Mouse (Mus musculus): ENCODE results near the gene Olfr1442. TPM values are rescaled to one million over a fixed set of nuclear protein-coding genes. Genes with fewer than 3 reads are reported as not detected.
"Not testable (repeated sequence)": the region's sequence is repeated elsewhere in the genome, so short reads cannot be mapped to it uniquely, and the experiment has no call there.

The Olfr1442 gene
- polyA plus RNA-seq, 1 experiment from 2014 or later, result not detected

DNA sequence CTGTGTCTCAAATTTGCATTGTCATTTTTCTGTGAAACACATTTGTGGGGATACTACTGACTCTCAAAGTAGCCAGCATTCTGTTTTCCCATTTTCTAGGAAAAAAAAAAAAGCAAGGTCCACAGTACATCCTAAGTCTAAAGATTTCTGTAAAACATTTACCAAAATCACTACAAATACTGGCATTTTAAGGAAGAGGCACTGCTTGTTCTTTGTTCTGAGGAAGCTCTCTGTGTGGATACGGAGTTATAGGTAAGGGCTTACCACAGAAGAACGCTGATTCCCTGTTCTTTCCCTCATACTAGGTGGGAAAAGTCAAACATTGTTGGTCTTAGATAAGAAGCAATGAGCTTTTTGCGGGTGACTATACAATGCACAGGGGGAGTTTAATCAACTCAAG, 25.4 kb downstream of the Olfr1442 start, which contains the start of gene Keg1:
Gene Keg1 (plus strand): TSS at position 197 of the 400 bp plus-strand sequence.
- no peaks in the 10 kb centered on the region for H3K27me3 ChIP-seq
- no peaks in the 10 kb centered on the region for H3K9me3 ChIP-seq
- H3K9ac ChIP-seq, result no peak within 1 kb of the TSS
- WGBS, result 83% methylated on average over 3 of the region's 3 CpGs
- no peak for ATAC-seq (ENCODE audit: insufficient number of reproducible peaks, low FRiP score, low TSS enrichment, low read depth)
- H3K4me2 ChIP-seq, result no peak within 1 kb of the TSS
- no peak within 1 kb of the TSS for H3K27ac ChIP-seq
- no peaks in the 10 kb centered on the region for H3K4me1 ChIP-seq
- H3K4me3 ChIP-seq, result no peak within 1 kb of the TSS
- H3K36me3 ChIP-seq, result no peaks in the 10 kb centered on the region

DNA sequence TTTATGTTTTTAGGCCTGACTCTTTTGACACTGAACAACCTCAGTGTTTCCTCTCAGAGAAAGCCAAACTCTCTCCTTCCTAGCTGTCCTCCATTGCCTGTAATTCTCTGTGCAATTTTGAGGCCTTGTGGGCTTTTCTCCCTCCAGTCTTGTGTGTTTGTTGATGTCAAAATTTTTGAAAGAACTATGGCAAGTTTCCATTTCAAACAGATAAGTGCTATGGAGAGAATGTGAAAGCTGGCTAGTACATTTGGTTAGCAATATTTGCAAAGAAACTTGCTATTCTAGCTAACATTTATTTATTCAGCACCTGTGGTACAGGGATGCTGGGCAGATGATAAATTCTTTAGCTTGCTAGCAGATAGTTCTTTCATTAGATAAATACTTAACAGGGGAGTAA, 26.0 kb downstream of the Olfr1442 start:
- no peak overlapping the region for H3K4me3 ChIP-seq
- no peak for ATAC-seq (ENCODE audit: insufficient number of reproducible peaks, low FRiP score, low TSS enrichment, low read depth)
- H3K4me2 ChIP-seq, result no peak overlapping the region
- H3K36me3 ChIP-seq, result no peaks in the 10 kb centered on the region
- H3K9me3 ChIP-seq, result no peaks in the 10 kb centered on the region
- H3K4me1 ChIP-seq, result no peaks in the 10 kb centered on the region
- H3K27ac ChIP-seq, result no peak overlapping the region
- H3K27me3 ChIP-seq, result no peaks in the 10 kb centered on the region
- no peak overlapping the region for H3K9ac ChIP-seq

DNA sequence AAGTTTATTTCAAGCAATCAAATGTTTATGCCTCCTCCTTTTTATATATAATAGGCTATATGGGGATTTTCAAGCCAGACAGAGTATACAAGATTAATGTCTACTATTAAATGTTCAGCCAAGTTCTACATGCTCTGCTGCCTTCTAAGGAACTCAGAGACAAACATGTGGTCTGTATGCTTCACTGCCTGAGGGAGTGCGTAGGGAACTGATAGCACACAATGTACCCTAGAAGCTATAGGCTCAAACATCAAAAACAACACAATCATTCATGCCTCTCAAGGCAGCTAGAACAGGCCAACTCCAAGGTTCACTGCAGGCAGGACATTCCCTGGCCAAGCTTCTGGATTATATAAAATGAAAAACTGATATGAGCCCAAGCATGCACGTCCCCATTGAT, 38.2 kb downstream of the Olfr1442 start:
- no peak overlapping the region for H3K9ac ChIP-seq
- H3K27me3 ChIP-seq, result no peaks in the 10 kb centered on the region
- ATAC-seq (ENCODE audit: insufficient number of reproducible peaks, low FRiP score, low TSS enrichment, low read depth), result no peak
- no peak overlapping the region for H3K27ac ChIP-seq
- WGBS, result 76% methylated on average over 2 of the region's 2 CpGs
- H3K36me3 ChIP-seq, result no peaks in the 10 kb centered on the region
- no peak overlapping the region for H3K4me2 ChIP-seq
- H3K4me3 ChIP-seq, result no peak overlapping the region
- no peaks in the 10 kb centered on the region for H3K4me1 ChIP-seq
- no peaks in the 10 kb centered on the region for H3K9me3 ChIP-seq

DNA sequence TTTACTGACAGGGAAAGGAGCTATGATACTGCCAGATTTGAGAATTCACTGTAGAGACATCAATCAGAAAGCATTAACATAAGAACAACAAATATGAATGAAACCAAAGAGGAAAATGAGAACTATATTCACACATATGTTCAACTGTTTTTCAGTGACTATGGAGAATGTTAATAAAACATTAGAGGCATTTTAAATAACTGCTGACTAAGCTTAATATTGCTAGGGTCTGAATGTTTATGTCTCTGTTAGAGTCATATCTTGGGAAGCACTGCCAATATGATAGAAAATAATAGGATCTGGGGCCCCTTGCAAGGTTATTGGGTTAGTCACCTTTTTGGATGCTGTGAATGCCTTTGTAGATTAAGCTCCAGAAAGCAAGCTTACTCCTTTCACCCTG, 38.7 kb downstream of the Olfr1442 start:
- Histone ChIP-seq H3K9me3 (no peaks in the 10 kb centered on the region), H3K4me3 (no peak overlapping the region), H3K36me3 (no peaks in the 10 kb centered on the region), H3K4me2 (no peak overlapping the region), H3K4me1 (no peaks in the 10 kb centered on the region), H3K27ac (no peak overlapping the region), H3K27me3 (no peaks in the 10 kb centered on the region), H3K9ac (no peak overlapping the region)
- no peak for ATAC-seq (ENCODE audit: insufficient number of reproducible peaks, low FRiP score, low TSS enrichment, low read depth)

DNA sequence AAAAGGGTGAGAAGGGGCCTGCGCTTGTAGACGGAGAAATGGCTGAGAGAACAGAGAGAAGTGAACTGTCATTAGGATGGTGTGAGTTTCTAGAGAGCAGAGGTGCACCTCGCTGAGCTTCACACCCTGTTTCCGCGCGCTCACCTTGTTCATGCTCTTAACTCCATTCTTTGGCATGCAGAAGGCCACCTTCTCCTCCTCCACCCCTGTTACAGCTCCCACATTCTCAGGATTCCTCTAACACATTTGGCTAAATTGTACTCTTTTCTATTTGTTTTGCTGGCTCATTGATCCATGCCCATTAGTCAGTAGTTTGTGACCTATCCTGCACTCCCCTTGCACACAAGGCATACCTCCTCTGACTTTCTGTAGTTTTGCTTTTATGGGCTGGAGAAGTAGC, 49.0 kb downstream of the Olfr1442 start:
- no peak overlapping the region for H3K9ac ChIP-seq
- no peaks in the 10 kb centered on the region for H3K9me3 ChIP-seq
- no peaks in the 10 kb centered on the region for H3K36me3 ChIP-seq
- no peak overlapping the region for H3K4me2 ChIP-seq
- H3K4me3 ChIP-seq, result no peak overlapping the region
- WGBS, result 82% methylated on average over 6 of the region's 6 CpGs
- no peak for ATAC-seq (ENCODE audit: insufficient number of reproducible peaks, low FRiP score, low TSS enrichment, low read depth)
- no peak overlapping the region for H3K27ac ChIP-seq
- H3K4me1 ChIP-seq, result no peaks in the 10 kb centered on the region
- H3K27me3 ChIP-seq, result no peaks in the 10 kb centered on the region

DNA sequence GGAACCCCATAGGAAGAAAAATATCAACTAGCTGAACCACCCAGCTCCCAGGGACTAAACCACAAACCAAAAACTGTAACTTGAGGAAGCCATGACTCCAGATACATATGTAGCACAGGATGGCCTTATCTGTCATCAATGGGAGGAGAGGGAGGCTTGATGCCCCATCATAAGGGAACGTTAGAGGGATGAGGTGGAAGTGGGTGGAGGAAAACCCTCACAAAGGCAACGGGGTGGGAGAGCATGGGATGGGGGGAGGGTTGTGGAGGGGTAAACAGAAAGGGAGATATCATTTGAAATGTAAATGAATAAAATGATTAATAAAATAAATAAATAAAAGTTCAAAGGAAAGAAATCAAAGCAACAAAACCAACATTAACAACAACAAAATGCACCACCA, 50.2 kb downstream of the Olfr1442 start:
- H3K27me3 ChIP-seq, result no peaks in the 10 kb centered on the region
- no peak for ATAC-seq (ENCODE audit: insufficient number of reproducible peaks, low FRiP score, low TSS enrichment, low read depth)
- H3K9ac ChIP-seq, result no peak overlapping the region
- no peaks in the 10 kb centered on the region for H3K9me3 ChIP-seq
- H3K36me3 ChIP-seq, result no peaks in the 10 kb centered on the region
- no peak overlapping the region for H3K27ac ChIP-seq
- H3K4me2 ChIP-seq, result no peak overlapping the region
- H3K4me1 ChIP-seq, result no peaks in the 10 kb centered on the region
- H3K4me3 ChIP-seq, result no peak overlapping the region
- 58% methylated on average over 2 of the region's 2 CpGs for WGBS

DNA sequence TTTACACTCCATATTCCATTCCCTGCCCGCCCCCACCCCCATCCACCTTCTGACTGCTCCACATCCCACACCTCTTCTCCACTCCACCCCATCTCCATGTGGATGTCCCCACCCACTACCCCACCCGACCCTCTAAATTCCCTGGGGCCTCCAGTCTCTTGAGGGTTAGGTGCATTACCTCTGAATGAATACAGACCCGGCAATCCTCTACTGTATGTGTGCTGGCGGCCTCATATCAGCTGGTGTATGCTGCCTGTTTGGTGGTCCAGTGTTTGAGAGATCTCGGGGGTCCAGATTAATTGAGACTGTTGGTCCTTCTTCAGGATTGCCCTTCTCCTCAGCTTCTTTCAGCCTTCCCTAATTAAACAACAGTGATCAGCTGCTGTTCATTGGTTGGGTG, 50.7 kb downstream of the Olfr1442 start:
- WGBS, result 85% methylated on average over 5 of the region's 5 CpGs

DNA sequence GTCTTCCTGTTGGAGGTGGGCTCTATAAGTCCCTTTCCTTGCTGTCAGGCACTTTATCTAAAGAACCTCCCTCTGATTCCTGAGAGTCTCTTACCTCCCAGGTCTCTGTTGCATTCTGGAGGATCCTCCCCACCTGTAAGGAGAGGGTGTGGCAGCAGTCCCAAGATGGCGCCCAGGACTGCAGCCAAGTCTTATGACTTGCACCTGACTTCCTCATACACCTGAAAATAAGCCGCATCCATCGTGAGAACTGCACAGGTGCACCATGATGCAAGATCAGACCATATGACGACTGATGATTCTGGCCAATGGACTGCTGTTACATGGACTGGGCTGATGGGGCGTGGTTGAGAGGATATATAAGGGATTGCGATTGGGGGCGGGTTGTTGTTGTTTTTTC, 51.4 kb downstream of the Olfr1442 start:
- H3K27me3 ChIP-seq; ATAC-seq (ENCODE audit: insufficient number of reproducible peaks, low FRiP score, low TSS enrichment, low read depth); H3K4me3 ChIP-seq; H3K4me1 ChIP-seq; H3K9ac ChIP-seq; H3K36me3 ChIP-seq; H3K4me2 ChIP-seq; H3K27ac ChIP-seq; H3K9me3 ChIP-seq: not testable (repeated sequence)
- WGBS, result 93% methylated on average over 7 of the region's 7 CpGs

More for the DNA sequence above, 50.7 kb downstream of the Olfr1442 start:
- H3K9me3 ChIP-seq; H3K9ac ChIP-seq; ATAC-seq (ENCODE audit: insufficient number of reproducible peaks, low FRiP score, low TSS enrichment, low read depth); H3K4me3 ChIP-seq; H3K27ac ChIP-seq; H3K27me3 ChIP-seq; H3K36me3 ChIP-seq; H3K4me1 ChIP-seq; H3K4me2 ChIP-seq: not testable (repeated sequence)

DNA sequence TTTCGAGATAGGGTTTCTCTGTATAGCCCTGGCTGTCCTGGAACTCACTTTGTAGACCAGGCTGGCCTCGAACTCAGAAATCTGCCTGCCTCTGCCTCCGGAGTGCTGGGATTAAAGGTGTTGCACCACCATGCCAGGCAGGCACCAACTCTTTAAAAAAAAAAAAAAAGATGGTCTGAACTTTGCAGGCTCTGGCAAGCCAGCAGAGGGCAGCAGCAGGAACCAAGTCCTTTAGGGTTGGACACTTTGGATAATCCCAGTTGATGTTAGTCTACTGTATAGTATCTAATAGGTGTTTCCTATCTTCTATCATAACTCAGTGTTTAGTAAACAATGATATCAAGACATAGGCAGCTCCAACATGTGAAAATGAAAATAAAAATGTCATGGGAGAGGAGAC, 52.1 kb downstream of the Olfr1442 start:
- Histone ChIP-seq H3K4me3 (no peak overlapping the region), H3K4me2 (no peak overlapping the region), H3K9me3 (no peaks in the 10 kb centered on the region), H3K27me3 (no peaks in the 10 kb centered on the region), H3K9ac (no peak overlapping the region), H3K27ac (no peak overlapping the region), H3K4me1 (no peaks in the 10 kb centered on the region), H3K36me3 (no peaks in the 10 kb centered on the region)
- ATAC-seq (ENCODE audit: insufficient number of reproducible peaks, low FRiP score, low TSS enrichment, low read depth), result no peak
- 77% methylated on average over 3 of the region's 3 CpGs for WGBS

DNA sequence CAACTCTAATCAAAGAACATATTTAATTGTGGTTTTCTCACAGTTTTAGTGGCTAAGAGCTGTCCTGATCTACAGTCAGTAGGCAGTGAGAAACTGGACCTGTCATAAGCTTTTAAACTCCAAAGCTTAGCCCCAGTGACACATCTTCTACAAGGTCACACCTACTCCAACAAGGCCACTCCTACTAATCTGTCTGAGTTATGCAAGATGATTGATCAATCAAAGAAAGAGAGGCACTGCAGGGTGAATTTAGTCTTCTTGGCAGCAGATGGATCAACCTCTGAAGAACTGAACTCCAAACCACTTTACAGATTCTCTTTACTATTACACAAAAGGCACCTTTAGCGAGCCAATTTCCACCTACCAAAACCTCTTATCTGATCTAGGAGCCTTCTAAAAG, 55.6 kb downstream of the Olfr1442 start:
- Histone ChIP-seq H3K36me3 (no peaks in the 10 kb centered on the region), H3K4me2 (no peak overlapping the region), H3K4me1 (no peaks in the 10 kb centered on the region), H3K9me3 (no peaks in the 10 kb centered on the region), H3K27ac (no peak overlapping the region), H3K9ac (no peak overlapping the region), H3K4me3 (no peak overlapping the region), H3K27me3 (no peaks in the 10 kb centered on the region)
- 70% methylated on average over 1 of the region's 1 CpGs for WGBS
- no peak for ATAC-seq (ENCODE audit: insufficient number of reproducible peaks, low FRiP score, low TSS enrichment, low read depth)

Other genes with a start within 250 kb of the Olfr1442 start
- gene Pfpl, start 242.5 kb upstream of the Olfr1442 start, polyA plus RNA-seq (2015; fragmentation: Nextera tagmentation; extraction: Ambion mirVana), result not detected in 2 replicates
- gene Mpeg1, start 209.7 kb upstream of the Olfr1442 start, polyA plus RNA-seq (2015; fragmentation: Nextera tagmentation; extraction: Ambion mirVana), result 0.47 and 0.54 TPM in 2 replicates
- 7.7 and 8.0 TPM in 2 replicates for gene Dtx4, start 169.0 kb upstream of the Olfr1442 start, polyA plus RNA-seq (2015; fragmentation: Nextera tagmentation; extraction: Ambion mirVana)
- 24.0 and 25.5 TPM in 2 replicates for gene Fam111a, start 124.7 kb upstream of the Olfr1442 start, polyA plus RNA-seq (2015; fragmentation: Nextera tagmentation; extraction: Ambion mirVana)
- 0.10 TPM in 1 of 2 replicates, not detected in the other for gene Gm4952, start 70.5 kb upstream of the Olfr1442 start, polyA plus RNA-seq (2015; fragmentation: Nextera tagmentation; extraction: Ambion mirVana)
- not detected in 2 replicates for gene Glyat, start 37.1 kb upstream of the Olfr1442 start, polyA plus RNA-seq (2015; fragmentation: Nextera tagmentation; extraction: Ambion mirVana)
- gene Olfr1443, start 7.7 kb downstream of the Olfr1442 start, polyA plus RNA-seq (2015; fragmentation: Nextera tagmentation; extraction: Ambion mirVana), result not detected in 2 replicates
- gene Keg1, start 25.3 kb downstream of the Olfr1442 start, polyA plus RNA-seq (2015; fragmentation: Nextera tagmentation; extraction: Ambion mirVana), result not detected in 2 replicates
- 0.48 and 0.87 TPM in 2 replicates for gene Cntf, start 95.2 kb downstream of the Olfr1442 start, polyA plus RNA-seq (2015; fragmentation: Nextera tagmentation; extraction: Ambion mirVana)
- gene Zfp91, start 125.7 kb downstream of the Olfr1442 start, polyA plus RNA-seq (2015; fragmentation: Nextera tagmentation; extraction: Ambion mirVana), result 11.2 and 13.8 TPM in 2 replicates
- gene Lpxn, start 125.8 kb downstream of the Olfr1442 start, polyA plus RNA-seq (2015; fragmentation: Nextera tagmentation; extraction: Ambion mirVana), result 6.0 and 6.3 TPM in 2 replicates
- gene Gm5244, start 176.2 kb downstream of the Olfr1442 start, polyA plus RNA-seq (2015; fragmentation: Nextera tagmentation; extraction: Ambion mirVana), result not detected in 2 replicates
- not detected in 2 replicates for gene Olfr1444, start 186.8 kb downstream of the Olfr1442 start, polyA plus RNA-seq (2015; fragmentation: Nextera tagmentation; extraction: Ambion mirVana)
- not detected in 2 replicates for gene Olfr1445, start 213.4 kb downstream of the Olfr1442 start, polyA plus RNA-seq (2015; fragmentation: Nextera tagmentation; extraction: Ambion mirVana)
- gene Olfr1446, start 223.1 kb downstream of the Olfr1442 start, polyA plus RNA-seq (2015; fragmentation: Nextera tagmentation; extraction: Ambion mirVana), result not detected in 2 replicates
- not detected in 2 replicates for gene Olfr1447, start 233.3 kb downstream of the Olfr1442 start, polyA plus RNA-seq (2015; fragmentation: Nextera tagmentation; extraction: Ambion mirVana)

All from limb, embryonic 15.5 days (tissue).